Mouse (Mus musculus): Measurements from ENCODE around the gene Thra. TPM values are rescaled to one million over a fixed set of nuclear protein-coding genes. Genes with fewer than 3 reads are reported as not detected.

Gene Thra
- total and polyA plus RNA-seq, 3 experiments, result 22.0 to 50.9 TPM; not detected in 1

- Histone ChIP-seq H3K9me3 (replicated peaks; ENCODE audit: insufficient read depth, low read length) (no peaks in the 10 kb centered on the region), H3K4me3 (ENCODE audit: control insufficient read depth in 1 of 2, insufficient read depth in 1 of 2, low read depth in 2 of 2, low read length in 2 of 2) (no peak overlapping the region), H3K36me3 (ENCODE audit: control insufficient read depth in 1 of 2, insufficient read depth in 2 of 2, low read length in 2 of 2) (peaks cover 0 to 22% of the 10 kb centered on the region in 2 experiments; a peak in 2 of 4 replicates), H3K27ac (ENCODE audit: control insufficient read depth, low read depth, low read length) (no peak overlapping the region), H3K4me1 (ENCODE audit: control insufficient read depth in 1 of 2, insufficient read depth in 2 of 2, low read length in 2 of 2) (peaks cover 23 to 38% of the 10 kb centered on the region in 2 experiments), H3K27me3 (ENCODE audit: control insufficient read depth in 1 of 2, insufficient read depth in 2 of 2, low read length in 2 of 2) (no peaks in the 10 kb centered on the region), H3K79me2 (ENCODE audit: control insufficient read depth, insufficient read depth, low read length, poor library complexity) (peaks cover 6% of the 10 kb centered on the region), H3K9ac (ENCODE audit: control insufficient read depth, low read depth, low read length, poor library complexity, severe bottlenecking) (no peak overlapping the region)
- TF ChIP-seq CTCF (IDR thresholded peaks at IDR 0.05 in 2 of 3, conservative IDR thresholded peaks at IDR 0.05 in 1 of 3; ENCODE audit: control insufficient read depth in 1 of 3, insufficient read depth in 1 of 3, low read depth in 2 of 3, low read length in 3 of 3, poor library complexity in 1 of 3, severe bottlenecking in 1 of 3) (no peak), NELFE (IDR thresholded peaks at IDR 0.05; ENCODE audit: low read depth, low read length) (no peak), ELF1 (IDR thresholded peaks at IDR 0.05; ENCODE audit: low read depth, low read length) (no peak), ETS1 (IDR thresholded peaks at IDR 0.05; ENCODE audit: low read depth, low read length) (no peak), CHD2 (IDR thresholded peaks at IDR 0.05; ENCODE audit: low read length) (no peak), KAT2A (conservative IDR thresholded peaks at IDR 0.05; ENCODE audit: low read depth, low read length) (no peak), BHLHE40 (IDR thresholded peaks at IDR 0.05; ENCODE audit: borderline replicate concordance, low read depth, low read length) (no peak), MAFK (IDR thresholded peaks at IDR 0.05; ENCODE audit: borderline replicate concordance, low read depth, low read length) (no peak), TCF12 (IDR thresholded peaks at IDR 0.05; ENCODE audit: low read depth, low read length) (no peak), TBP (IDR thresholded peaks at IDR 0.05; ENCODE audit: low read depth, low read length) (no peak), RCOR1 (IDR thresholded peaks at IDR 0.05; ENCODE audit: low read depth, low read length) (no peak), MYC (IDR thresholded peaks at IDR 0.05; ENCODE audit: low read depth, low read length) (no peak), ZMIZ1 (IDR thresholded peaks at IDR 0.05; ENCODE audit: low read depth, low read length) (no peak), POLR2AphosphoS5 (IDR thresholded peaks at IDR 0.05; ENCODE audit: borderline replicate concordance, low read depth, low read length) (no peak), TAL1 (IDR thresholded peaks at IDR 0.05; ENCODE audit: low read length) (no peak), USF2 (IDR thresholded peaks at IDR 0.05; ENCODE audit: borderline replicate concordance in 1 of 2, insufficient read depth in 1 of 2, low read depth in 1 of 2, low read length in 2 of 2) (no peak), POLR2A (IDR thresholded peaks at IDR 0.05; ENCODE audit: control insufficient read depth in 1 of 2, insufficient read depth in 1 of 2, low read depth in 1 of 2, low read length in 2 of 2, poor library complexity in 1 of 2) (no peak), JUND (IDR thresholded peaks at IDR 0.05; ENCODE audit: low read depth, low read length) (no peak), RAD21 (IDR thresholded peaks at IDR 0.05; ENCODE audit: low read depth, low read length) (no peak), MYB (IDR thresholded peaks at IDR 0.05; ENCODE audit: low read depth, low read length) (no peak)
- no peak for DNase-seq (ENCODE audit: low read depth, low spot score)
These were observed 4.1 kb downstream of the Thra start for GRCm38 (mm10) chr11:98744456-98745019.

Data from MEL (cell line).